Mouse (Mus musculus) adrenal gland, postnatal 25 days (tissue): ENCODE data around the gene Nudt17. TPM values are rescaled to one million over a fixed set of nuclear protein-coding genes. Genes with fewer than 3 reads are reported as not detected.
"Not testable (repeated sequence)": the region's sequence is repeated elsewhere in the genome, so short reads cannot be mapped to it uniquely, and the experiment has no call there.

Source experiments
- DNase-seq: peaks from one replicate; pipeline ENCODE4 v3.0.0; 2021; ENCODE audit warnings: mixed read lengths
- total RNA-seq: library from RNA; stranded (reverse); gene quantifications from 2 replicates; pipeline ENCODE4 v1.2.3, GENCODE M21; 2021

The Nudt17 gene
- total RNA-seq, 1 experiment from 2014 or later, result 0.67 TPM

- no peak for DNase-seq
These were observed 7.4 kb downstream of the Nudt17 start for GRCm38 (mm10) chr3:96701003-96701402.

GRCm38 (mm10) chr3:96700376-96700775 is 8.0 kb downstream of the Nudt17 start:
- peak; percentile 33 for DNase-seq

DNA sequence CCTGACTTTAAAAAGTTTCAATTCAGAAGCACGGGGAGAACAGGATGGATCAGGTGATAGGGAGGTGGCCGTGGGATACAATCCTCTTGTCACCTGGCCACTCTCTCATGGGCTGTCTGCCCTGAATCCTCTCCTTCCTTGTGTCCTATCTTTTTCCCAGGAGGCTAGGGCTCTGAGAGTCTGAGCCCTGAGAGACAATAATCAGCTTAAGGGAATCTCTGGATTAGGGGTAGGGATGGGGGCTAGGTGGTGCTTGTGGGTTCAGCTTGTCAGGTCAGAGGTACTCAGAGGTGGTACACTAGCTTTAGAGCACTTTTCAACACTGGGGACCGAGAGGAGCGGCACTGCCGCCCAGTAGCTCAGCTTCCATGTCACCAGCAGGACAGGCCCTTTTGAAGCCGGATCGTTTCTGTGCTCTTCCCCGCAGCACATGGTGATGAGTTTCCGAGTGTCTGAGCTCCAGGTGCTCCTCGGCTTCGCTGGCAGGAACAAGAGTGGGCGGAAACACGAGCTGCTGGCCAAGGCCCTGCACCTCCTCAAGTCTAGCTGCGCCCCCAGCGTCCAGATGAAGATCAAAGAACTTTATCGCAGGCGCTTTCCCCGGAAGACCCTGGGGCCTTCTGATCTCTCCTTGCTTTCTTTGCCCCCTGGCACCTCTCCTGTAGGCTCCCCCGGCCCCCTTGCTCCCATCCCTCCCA is 9.2 kb downstream of the Nudt17 start:
- DNase-seq, result no peak

GRCm38 (mm10) chr3:96696766-96697732 is 11.3 kb downstream of the Nudt17 start:
- DNase-seq, result peak; percentile 95

- peak; percentile 89 for DNase-seq
These were observed 12.1 kb downstream of the Nudt17 start, which contains the start of gene Pias3 for GRCm38 (mm10) chr3:96696198-96696765. Gene Pias3, plus strand, starts transcription at chr3:96696384.

GRCm38 (mm10) chr3:96693579-96693978 is 14.8 kb downstream of the Nudt17 start:
- DNase-seq, result no peak

DNA sequence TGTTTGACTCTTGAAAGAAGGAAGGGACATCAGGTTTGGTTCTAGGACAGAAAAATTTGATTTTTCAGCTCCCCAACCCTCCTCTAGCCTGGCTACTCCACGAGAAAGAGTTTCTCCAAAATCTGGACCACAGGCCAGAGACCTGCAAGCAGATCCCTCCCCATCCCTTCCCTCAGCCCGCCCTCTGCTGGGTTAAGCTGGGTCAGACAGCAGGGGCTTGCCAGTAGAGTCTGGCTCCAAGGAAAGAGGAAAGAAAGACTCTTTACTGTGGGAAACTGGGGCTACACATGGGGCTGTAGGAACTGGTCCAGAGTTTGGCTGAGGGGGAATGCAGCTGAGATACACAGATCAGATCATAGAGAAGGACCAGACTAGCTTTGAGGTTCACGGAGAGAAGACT is 15.9 kb downstream of the Nudt17 start:
- DNase-seq, result no peak

GRCm38 (mm10) chr3:96690298-96690697 is 18.1 kb downstream of the Nudt17 start:
- no peak for DNase-seq

DNA sequence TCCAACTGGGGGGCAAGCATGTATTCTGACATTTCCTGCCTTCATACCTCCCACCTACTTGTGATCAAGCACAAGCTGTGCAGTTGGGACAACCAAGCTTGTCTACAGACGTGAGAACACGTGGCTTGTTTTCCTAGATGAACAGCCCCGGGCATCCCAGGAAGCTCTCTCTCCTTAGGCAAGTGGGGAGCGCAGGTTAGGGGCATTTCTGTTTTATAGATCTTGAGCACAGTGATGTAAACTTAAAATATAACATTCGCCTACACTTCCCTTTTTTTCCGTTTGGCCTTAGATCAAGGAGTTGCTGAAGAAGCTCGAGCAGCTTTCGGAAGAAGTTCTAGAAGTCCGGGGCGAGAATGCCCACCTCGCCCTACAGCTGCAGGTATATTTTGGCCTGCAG is 19.5 kb downstream of the Nudt17 start:
- DNase-seq, result no peak

- DNase-seq, result not testable (repeated sequence)
These were observed 22.3 kb downstream of the Nudt17 start for GRCm38 (mm10) chr3:96686057-96686456.

- DNase-seq, result no peak
These were observed 23.6 kb downstream of the Nudt17 start for GRCm38 (mm10) chr3:96684822-96685156.

DNA sequence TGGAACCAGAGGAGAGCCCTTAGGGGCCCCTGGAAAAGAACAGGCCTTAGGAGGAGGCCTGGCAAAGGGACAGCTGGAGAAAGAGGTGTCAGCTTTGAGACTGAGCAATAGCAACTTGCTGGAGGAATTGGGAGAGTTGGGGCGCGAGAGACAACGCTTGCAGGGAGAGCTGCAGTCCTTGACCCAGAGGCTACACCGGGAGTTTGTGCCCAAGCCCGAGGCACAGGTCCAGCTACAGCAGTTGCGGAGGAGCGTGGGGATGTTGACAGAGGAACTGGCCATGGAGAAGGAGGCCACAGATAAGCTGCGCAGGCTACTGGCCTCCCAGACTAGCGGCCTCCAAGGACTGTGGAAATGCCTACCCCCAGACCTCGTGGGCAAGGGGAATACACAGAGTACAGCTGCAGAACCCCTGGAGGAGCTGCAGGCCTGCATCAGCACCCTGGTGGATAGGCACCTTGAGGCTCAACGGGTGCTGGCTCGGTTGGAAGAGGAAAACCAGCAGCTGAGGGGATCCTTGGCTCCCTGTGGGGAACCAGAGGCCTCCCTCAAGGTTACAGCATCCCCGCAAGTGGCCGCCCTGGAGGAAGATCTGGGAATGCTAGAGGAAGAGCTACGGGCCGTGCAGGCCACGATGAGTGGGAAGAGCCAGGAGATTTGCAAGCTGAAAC is 24.1 kb downstream of the Nudt17 start:
- peak; percentile 39 for DNase-seq

GRCm38 (mm10) chr3:96683496-96683895 is 24.9 kb downstream of the Nudt17 start:
- no peak for DNase-seq

DNA sequence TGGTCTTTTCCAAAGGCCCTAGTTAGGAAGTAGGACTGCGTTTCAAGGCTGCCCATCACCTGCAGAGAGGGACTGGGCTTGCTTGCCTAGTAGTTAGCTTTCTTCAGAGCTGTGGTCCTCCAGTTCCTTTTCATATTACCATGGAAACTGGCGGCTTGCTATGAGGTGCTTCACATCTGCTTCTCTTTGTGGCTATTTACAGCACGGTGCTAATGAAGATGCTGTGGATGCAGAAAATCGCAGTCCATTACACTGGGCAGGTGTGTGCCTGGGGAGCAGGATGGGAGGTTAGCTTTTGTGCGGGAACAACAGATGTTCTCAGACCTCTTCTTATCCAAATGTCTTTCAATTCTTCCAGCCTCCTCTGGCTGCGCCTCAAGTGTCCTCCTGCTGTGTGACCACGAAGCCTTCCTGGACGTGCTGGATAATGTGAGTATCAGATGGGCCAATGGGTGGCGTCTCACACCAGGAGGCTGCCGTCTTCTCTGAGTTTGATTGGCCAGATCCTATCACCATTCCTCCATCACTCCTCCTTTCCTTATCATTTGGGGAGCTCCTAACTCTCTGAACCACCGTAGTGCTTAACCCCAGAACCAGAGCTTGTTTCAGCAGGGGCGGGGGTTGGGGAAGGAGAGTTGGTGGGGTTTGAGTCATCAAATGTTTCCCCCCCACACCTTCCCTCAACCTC is 27.9 kb downstream of the Nudt17 start:
- no peak for DNase-seq

- DNase-seq, result peak; percentile 55
These were observed 29.1 kb downstream of the Nudt17 start for GRCm38 (mm10) chr3:96679159-96679674.

GRCm38 (mm10) chr3:96678456-96678855 is 29.9 kb downstream of the Nudt17 start:
- DNase-seq, result no peak

DNA sequence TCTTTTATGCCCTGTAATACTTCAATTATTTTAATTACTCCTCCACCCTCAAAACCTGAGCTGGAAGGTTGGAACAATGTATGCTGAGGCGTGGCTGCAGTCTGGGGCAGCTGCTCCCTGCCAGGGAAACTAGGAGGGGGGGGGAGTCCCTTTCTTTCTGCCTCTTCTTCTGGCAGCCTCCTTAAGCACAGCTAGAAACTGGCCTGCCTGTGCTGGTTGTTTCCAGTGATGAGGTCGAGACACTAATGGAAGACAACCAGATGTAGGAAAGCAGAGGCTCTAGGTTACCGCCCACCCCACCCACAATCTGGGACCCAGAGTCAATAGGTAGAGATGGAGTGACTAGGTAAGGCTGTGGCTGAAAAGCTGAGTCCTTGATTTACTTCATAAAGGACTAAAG is 32.7 kb downstream of the Nudt17 start:
- DNase-seq, result no peak

GRCm38 (mm10) chr3:96675171-96675570 is 33.2 kb downstream of the Nudt17 start:
- DNase-seq, result no peak

DNA sequence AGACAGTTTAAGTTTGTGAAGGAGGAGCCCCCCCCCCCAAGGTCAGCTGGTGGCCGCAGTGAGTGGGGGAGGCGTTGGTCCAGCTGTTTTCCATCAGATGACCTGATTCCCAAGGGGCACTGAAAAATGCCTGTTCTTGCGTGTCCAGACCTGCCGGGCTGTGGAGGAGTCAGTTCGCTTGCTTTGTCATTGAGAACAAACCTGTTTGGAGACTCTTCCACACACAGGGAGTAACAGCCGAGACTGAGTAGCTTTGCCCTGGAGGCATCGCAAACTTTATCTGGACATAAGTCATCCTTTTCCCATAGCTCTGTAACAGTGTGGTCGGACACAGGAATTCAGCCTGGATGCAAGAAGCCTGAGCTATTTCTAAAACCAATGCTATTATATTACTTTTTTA is 33.9 kb downstream of the Nudt17 start:
- no peak for DNase-seq

- DNase-seq, result no peak
These were observed 34.8 kb downstream of the Nudt17 start for GRCm38 (mm10) chr3:96673514-96673913.

DNA sequence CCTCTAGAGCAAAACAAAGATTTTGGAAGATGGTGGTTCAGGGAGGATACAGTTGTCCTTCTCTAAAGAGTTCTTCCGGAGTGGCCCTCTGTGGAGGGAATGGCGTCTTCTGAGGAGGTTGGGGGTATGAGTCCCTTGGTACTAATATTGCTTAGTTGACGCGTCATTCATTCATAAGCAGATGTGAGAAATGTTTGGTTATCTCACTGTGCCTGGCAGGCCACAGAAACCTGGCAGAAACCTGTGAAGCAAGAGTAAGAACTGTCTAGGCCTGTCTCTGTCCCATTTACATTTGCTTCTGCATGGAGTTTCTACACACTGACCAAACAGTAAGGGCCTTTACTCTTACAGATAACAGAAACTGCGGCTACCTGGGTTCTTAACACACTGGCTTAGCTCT is 36.8 kb downstream of the Nudt17 start:
- DNase-seq, result no peak
